Mouse (Mus musculus) heart, embryonic 11.5 days (tissue): ENCODE measurements at regions not wholly inside any gene's neighbourhood (a gene's known extent, or its start where the extent isn't known, plus 50 kb on each side); places are given as distances from the start of the nearest gene placed in this dataset.

Experiments
- ATAC-seq: fragments of 200-750 bp; cut with Nextera tagmentation; replicated peaks from 2 replicates; pipeline ENCODE4 v1.8.0; 2017; ENCODE audit warnings: moderate library complexity; ENCODE audit not compliant: insufficient number of reproducible peaks, low FRiP score, low TSS enrichment
- H3K27ac ChIP-seq: fragments of 300-500 bp; sonication (generic); 2 replicates; pipeline ENCODE4 v1.5.1; 2014; ENCODE audit warnings: mild to moderate bottlenecking, low read depth, low read length
- H3K27me3 ChIP-seq: fragments of 300-500 bp; sonication (generic); 2 replicates; pipeline ENCODE4 v1.6.1; 2014; ENCODE audit warnings: mild to moderate bottlenecking, low read length, mixed read lengths; ENCODE audit not compliant: control insufficient read depth, insufficient read depth
- H3K36me3 ChIP-seq: fragments of 300-500 bp; sonication (generic); 2 replicates; pipeline ENCODE4 v1.6.1; 2014; ENCODE audit warnings: mild to moderate bottlenecking, low read length, moderate library complexity, mixed read lengths; ENCODE audit not compliant: control insufficient read depth, insufficient read depth
- H3K4me1 ChIP-seq: fragments of 300-500 bp; sonication (generic); 2 replicates; pipeline ENCODE4 v1.6.1; 2014; ENCODE audit warnings: low read length; ENCODE audit not compliant: control insufficient read depth, insufficient read depth
- H3K4me2 ChIP-seq: fragments of 300-500 bp; sonication (generic); 2 replicates; pipeline ENCODE4 v1.6.1; 2014; ENCODE audit warnings: mild to moderate bottlenecking, moderate library complexity
- H3K4me3 ChIP-seq: fragments of 300-500 bp; sonication (generic); 2 replicates; pipeline ENCODE4 v1.5.1; 2014; ENCODE audit warnings: low read depth, low read length
- H3K9ac ChIP-seq: fragments of 300-500 bp; sonication (generic); 2 replicates; pipeline ENCODE4 v1.6.1; 2014; ENCODE audit warnings: mild to moderate bottlenecking, low read depth, low read length, moderate library complexity
- H3K9me3 ChIP-seq: fragments of 300-500 bp; sonication (generic); replicated peaks from 2 replicates; pipeline ENCODE4 v1.6.1; 2016; ENCODE audit warnings: low read length; ENCODE audit not compliant: control insufficient read depth
- WGBS: fragments of 180-500 bp; shearing (Covaris S2); extraction: QIAGEN DNeasy Blood & Tissue Kit; methylation state at CpG from one replicate; pipeline ENCODE4 v1.1.7; 2014; ENCODE audit not compliant: insufficient replicate concordance; 5-methylcytosine and 5-hydroxymethylcytosine counted together

- ATAC-seq: no peak
- Histone ChIP-seq H3K27me3 (0 out of 2 replicates have a peak, but pooled peaks cover 2% of the 10 kb centered on the region), H3K9me3 (no peaks in the 10 kb centered on the region), H3K9ac (no peak overlapping the region), H3K27ac (no peak overlapping the region), H3K4me3 (no peak overlapping the region), H3K4me2 (no peak overlapping the region), H3K4me1 (no peaks in the 10 kb centered on the region), H3K36me3 (no peaks in the 10 kb centered on the region)
- 49% methylated on average over 12 of the region's 12 CpGs for WGBS
Measured at GRCm38 (mm10) chr7:78971644-78972313, 58.6 kb downstream of the Isg20 start.

GRCm38 (mm10) chr7:78989751-78990206 is 63.5 kb upstream of the Acan start:
- Histone ChIP-seq H3K36me3 (no peaks in the 10 kb centered on the region), H3K4me2 (peak overlapping the region; percentile 82), H3K27ac (no peak overlapping the region), H3K9ac (peak overlapping the region; percentile 66), H3K4me3 (peak overlapping the region; percentile 41), H3K9me3 (no peaks in the 10 kb centered on the region), H3K4me1 (0 out of 2 replicates have a peak, but pooled peaks cover 3% of the 10 kb centered on the region), H3K27me3 (no peaks in the 10 kb centered on the region)
- WGBS: 28% methylated on average over 5 of the region's 5 CpGs
- ATAC-seq: peak; percentile 39; the same call in 1 of the 2 replicates

- Histone ChIP-seq H3K4me1 (0 out of 2 replicates have a peak, but pooled peaks cover 3% of the 10 kb centered on the region), H3K4me2 (peak overlapping the region; percentile 82), H3K9me3 (no peaks in the 10 kb centered on the region), H3K9ac (peak overlapping the region; percentile 66), H3K36me3 (no peaks in the 10 kb centered on the region), H3K27me3 (no peaks in the 10 kb centered on the region), H3K4me3 (peak overlapping the region; percentile 41), H3K27ac (no peak overlapping the region)
- ATAC-seq: peak; percentile 68
- WGBS: 4% methylated on average over 27 of the region's 27 CpGs
Measured at GRCm38 (mm10) chr7:78990302-78991038, 62.8 kb upstream of the Acan start.

- Histone ChIP-seq H3K27me3 (no peaks in the 10 kb centered on the region), H3K4me2 (no peak overlapping the region), H3K4me1 (0 out of 2 replicates have a peak, but pooled peaks cover 3% of the 10 kb centered on the region), H3K9me3 (no peaks in the 10 kb centered on the region), H3K4me3 (no peak overlapping the region), H3K9ac (no peak overlapping the region), H3K27ac (no peak overlapping the region), H3K36me3 (no peaks in the 10 kb centered on the region)
- no peak for ATAC-seq
- 74% methylated on average over 7 of the region's 7 CpGs for WGBS
Measured at GRCm38 (mm10) chr7:78992991-78993390, 60.3 kb upstream of the Acan start.

- H3K36me3 ChIP-seq: no peaks in the 10 kb centered on the region
- no peak overlapping the region for H3K4me3 ChIP-seq
- H3K9me3 ChIP-seq: no peaks in the 10 kb centered on the region
- no peak overlapping the region for H3K27ac ChIP-seq
- H3K27me3 ChIP-seq: no peaks in the 10 kb centered on the region; the same call in 1 of the 2 replicates
- H3K9ac ChIP-seq: no peak overlapping the region
- 0 out of 2 replicates have a peak, but pooled peaks cover 3% of the 10 kb centered on the region for H3K4me1 ChIP-seq
- 82% methylated on average over 8 of the region's 8 CpGs for WGBS
- no peak overlapping the region for H3K4me2 ChIP-seq
- ATAC-seq: no peak
Measured at GRCm38 (mm10) chr7:78994134-78994533, 59.1 kb upstream of the Acan start.

- Histone ChIP-seq H3K27ac (no peak overlapping the region), H3K36me3 (no peaks in the 10 kb centered on the region), H3K4me1 (0 out of 2 replicates have a peak, but pooled peaks cover 3% of the 10 kb centered on the region), H3K27me3 (no peaks in the 10 kb centered on the region; the same call in 1 of the 2 replicates), H3K4me3 (no peak overlapping the region), H3K4me2 (no peak overlapping the region), H3K9ac (no peak overlapping the region), H3K9me3 (no peaks in the 10 kb centered on the region)
- ATAC-seq: no peak
- 66% methylated on average over 2 of the region's 2 CpGs for WGBS
Measured at GRCm38 (mm10) chr7:78995034-78995433, 58.2 kb upstream of the Acan start.

- H3K27ac ChIP-seq: no peak overlapping the region
- WGBS: 30% methylated on average over 4 of the region's 4 CpGs
- no peak overlapping the region for H3K9ac ChIP-seq
- H3K27me3 ChIP-seq: no peaks in the 10 kb centered on the region; the same call in 1 of the 2 replicates
- no peak overlapping the region for H3K4me2 ChIP-seq
- no peaks in the 10 kb centered on the region for H3K36me3 ChIP-seq
- H3K4me1 ChIP-seq: 0 out of 2 replicates have a peak, but pooled peaks cover under 1% of the 10 kb centered on the region
- ATAC-seq: no peak
- H3K9me3 ChIP-seq: no peaks in the 10 kb centered on the region
- H3K4me3 ChIP-seq: no peak overlapping the region
Measured at GRCm38 (mm10) chr7:78995820-78996219, 57.5 kb upstream of the Acan start.
